Mouse (Mus musculus) lung, adult 18-20 months (tissue): ENCODE data around the gene Clca2.

Experiments
- DNase-seq, 2 experiments: peaks; one replicate each; pipeline ENCODE4 v3.0.0; 2022; ENCODE audit warnings: mixed read lengths in 2 of 2

Gene Clca2

DNA sequence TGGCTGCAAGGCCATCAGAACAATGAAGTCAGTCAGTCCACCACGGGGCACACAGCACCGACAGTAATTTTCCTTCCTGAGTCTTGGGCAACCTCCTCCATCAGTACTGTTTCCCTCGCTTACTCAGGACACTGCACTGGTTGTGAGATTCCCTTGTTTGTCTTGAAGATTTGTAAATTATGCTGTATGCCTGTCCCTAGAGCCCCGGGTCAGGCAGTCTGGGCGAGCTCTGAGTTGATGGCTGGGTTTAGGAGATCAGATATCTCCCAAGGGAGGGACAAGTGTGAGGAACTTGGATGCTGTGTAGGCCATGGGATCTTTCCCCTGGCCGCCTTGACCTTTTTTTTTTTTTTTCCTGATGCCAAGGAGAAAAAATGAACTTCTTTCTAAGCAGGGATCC is at the start of gene Clca2:
TSS of gene Clca2 (minus strand) at position 153 of the 400 bp plus-strand sequence.
- DNase-seq: no peak

DNA sequence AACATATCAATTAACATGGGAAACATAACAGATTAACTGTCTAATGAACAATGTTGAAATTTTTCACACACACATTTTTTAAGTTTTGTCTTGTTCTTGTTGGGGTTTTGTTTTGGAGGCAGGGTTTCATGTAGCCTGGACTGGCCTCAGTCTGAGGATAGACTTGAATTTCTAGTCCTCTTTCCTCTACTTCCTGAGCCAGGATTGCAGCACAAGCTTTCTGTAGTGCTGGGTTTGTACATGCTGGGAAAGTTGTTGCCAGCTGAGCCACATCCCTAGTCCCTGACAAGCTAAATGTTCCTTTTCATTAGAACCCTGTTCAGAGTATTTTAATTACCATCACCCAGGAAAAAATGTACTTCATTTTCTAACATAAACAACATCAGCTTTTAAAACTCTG is 48.7 kb upstream of the Clca2 start:
- DNase-seq: no peak

DNA sequence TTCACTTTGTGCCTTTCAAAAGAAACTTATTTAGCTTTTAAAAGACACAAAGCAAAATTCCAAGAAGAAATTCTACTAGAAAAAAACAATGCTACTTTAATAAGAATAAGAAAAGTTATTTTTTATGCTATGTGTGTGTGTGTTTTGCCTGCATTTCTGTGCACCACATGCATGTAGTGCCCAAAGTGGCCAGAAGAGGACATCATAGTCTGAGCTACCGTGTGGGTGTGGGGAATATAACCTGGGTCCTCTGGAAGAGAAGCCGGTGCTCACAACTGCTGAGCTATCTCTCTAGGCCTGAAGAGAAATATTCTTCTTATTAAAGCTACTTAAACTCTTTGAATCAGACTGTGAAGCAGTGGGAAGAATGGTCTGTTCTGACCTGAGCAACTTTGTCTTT is 48.2 kb upstream of the Clca2 start:
- no peak for DNase-seq

DNA sequence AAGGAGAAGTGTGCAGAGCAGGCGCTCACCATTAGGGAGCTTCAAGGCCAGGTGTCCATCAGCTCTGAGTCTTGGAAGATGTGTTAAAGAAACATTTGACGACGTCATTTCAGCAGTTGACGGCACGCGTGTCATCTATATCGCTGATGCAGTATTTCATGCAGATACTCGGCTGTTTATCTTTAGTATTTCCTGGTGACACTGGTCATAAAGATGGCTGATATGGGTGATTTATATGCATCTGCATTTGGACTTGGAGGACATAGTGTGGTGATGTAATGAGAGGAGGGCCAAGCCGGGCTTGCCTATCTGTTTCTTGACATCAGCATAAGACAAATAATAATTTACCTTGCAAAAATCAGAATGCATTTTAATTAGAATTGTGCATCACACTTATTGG is 47.6 kb upstream of the Clca2 start:
- no peak for DNase-seq

DNA sequence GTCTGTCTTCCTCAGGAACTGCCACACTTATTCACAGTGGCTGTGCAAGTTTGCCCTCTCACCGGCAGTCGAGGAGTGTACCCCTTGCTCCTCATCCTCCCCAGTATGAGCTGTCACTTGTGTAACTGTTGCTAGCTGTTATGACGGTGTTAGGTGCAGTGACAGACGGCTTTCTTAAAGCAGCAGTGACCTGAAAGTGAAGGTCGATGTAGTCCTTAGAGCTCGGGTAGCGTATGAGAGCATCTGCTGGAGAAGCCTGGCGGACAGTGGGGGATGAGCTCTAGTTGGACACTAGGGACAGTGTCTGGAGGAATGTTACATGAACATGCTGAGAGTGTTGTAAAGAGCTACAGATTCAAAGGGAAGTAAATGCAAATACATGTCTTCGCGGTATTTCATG is 44.6 kb upstream of the Clca2 start:
- no peak for DNase-seq

DNA sequence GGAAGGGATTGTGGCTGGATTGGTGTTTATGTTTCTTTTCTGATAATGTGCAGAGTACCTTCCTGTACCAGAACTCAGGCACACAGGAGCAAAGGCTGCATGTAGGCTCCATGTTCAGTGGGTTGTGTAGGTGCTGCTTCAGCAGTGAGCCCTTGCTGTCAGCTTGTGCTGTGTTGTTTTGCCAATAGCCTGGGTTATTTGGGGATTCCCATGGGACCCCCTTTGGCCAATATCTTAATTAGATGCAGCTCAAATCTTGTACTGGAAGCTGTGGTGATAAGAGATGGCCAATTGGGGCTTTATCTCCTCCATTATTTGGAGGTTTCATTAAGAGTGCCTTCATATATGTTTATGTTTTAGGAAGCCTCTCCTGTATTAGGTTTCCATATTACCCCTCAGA is 43.7 kb upstream of the Clca2 start:
- DNase-seq: no peak

DNA sequence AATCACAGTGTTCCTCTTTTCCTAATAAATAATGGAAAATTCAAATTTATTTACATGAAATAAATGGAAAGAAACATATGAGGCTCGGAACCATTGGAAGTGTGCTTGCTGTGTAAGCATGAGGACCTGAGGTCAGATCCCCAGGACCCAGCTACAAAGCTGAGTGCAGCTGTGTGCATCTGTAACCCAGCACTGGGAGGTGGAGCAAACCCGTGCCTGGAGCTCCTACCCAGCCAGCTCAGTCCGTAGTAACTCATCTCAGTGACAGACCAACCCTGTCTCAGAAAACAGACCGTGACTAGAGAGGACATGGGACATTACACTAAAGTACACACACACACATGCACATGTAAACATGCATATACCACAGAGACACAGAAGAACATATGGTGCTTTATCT is 41.0 kb upstream of the Clca2 start:
- no peak for DNase-seq

DNA sequence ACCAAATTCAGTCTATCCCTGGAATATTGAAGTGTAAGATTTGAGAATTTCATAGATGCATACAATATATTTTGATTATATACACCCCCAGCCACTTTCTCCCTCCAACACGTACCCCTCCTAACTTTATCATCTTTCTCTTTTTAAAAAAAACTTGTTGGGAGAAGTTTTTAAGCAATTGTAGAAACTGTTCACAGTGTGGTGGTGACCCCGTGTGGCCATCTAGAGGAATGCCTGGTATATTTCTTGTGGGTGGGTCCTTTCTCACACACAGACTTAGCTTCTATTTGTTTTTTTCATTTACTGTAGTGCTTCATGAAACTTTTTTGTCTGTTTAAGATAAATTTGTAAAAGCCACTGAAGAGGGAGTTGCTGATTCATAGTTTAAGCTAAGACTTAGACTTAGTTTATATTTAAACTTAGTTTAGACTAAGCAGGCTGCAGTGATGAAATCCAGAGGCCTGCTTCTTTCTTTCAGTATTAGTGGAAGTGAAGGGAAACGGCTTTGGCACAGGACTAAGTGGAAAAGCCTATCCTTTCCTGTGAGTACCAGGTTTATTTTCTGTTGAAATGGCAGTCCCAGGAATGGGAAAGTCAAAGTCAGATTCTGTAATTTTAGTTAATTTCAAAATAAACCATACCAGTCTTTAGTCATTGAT is 32.1 kb upstream of the Clca2 start:
- peak in 1 of 2 experiments; percentile 19 for DNase-seq

DNA sequence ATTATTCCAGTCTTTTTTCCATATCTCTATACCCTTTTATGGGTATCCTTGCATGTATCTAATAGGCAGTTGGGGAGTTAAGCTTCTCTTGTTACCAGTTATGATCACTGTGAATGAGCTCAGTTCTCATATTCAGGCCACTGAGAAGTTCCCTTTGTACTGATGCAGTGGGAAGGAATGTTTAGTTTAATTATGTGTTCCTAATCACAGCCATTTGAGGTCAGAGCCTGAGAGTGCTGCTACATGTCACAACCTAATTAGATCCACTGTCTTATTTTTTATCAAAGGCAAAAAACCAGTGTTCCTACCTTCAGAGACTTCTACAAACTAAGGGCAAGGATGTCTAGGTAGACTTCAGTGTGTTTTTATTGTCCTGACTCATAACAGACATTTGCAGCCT is 30.1 kb upstream of the Clca2 start:
- DNase-seq: no peak

DNA sequence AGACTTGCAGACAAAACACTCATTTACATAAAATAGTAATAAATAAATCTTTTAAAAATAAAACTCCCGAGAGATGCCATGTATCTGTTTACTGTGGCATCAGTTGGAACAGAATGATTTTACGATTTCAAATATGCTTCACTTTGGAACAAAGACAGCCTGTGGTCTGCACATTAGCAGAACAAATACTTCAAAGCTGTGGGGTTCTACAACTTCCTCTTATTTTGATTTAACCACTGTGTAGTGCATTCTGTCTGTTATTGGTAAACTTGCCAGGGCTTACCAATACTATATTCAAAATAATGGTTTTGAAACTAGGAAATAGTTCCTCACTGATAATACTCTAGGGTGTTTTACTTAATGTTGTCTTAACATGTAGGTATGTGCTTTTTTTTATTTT is 27.4 kb upstream of the Clca2 start:
- no peak for DNase-seq

DNA sequence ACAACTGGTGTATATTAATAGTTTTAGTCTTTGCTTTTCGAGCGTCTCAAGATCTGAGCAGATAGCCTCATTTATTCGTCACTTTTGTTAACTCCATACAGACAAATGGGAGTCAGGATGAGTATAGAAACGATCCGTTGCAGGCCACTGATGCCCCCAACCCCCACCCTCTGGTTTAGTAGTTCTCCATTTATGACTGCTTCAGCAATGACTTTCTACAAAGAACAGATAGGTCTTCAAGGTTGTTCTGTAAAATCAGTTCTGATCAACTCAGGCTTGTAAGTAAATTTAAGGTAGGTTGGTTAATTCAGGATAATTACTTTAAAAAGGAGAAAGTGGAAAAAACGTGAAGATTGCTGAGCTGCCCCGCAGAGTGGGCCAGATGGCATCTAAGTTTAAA is 20.2 kb upstream of the Clca2 start:
- no peak for DNase-seq

DNA sequence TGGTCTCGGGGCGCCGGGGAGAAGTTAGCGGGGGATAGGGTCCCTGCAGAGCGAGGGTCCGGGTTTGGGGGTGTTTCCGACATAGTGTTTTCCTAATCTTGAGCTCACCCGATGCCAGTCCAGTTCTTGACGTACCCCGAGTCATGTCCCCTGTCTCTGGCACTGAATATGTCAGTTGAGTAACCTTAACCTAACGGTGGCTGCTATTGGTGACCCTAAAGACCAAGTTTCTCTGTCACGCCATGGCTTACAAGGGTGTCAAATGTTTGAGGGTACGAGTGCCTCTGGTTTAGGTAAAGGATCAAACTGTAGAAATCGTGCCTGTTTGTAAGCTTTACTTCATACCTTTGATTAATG is 19.7 kb upstream of the Clca2 start:
- DNase-seq: no peak

DNA sequence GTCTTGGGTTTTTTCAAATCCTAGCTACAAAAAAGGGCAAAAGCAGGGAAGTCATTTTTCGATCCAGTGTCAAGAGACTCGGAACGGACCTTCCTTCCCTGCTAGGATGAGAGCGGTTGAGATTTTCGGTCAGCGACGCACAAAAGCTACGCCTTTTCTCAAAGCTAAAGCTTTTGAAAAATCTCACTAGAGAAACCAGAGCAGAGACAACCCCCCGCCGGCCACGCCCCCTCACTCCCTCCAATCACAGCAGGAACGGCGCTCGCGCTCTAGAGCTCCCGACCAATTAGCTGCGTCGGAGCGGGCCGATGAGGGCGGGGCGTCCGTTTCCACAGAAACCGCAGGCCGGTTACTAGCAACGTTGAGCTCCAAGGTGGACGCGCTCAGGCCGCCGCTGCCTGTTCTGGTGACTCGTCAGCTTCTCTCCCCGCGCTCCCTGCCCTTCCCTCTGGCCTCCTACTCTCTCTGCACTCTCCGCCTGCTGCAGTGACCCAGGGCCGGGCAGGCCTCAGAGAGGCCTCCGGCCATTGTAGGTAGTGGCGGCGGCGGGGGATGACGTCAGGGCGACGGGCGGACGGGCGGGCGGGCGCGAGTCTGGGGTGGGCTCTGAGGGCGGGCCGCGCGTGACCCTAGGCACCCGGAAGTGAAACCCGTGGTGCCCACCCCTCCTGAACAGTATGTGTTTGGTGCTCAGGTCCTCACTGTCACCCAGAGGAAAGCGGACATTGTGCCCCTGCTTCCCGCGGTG is 19.2 kb upstream of the Clca2 start, which contains the start of gene Odf2l:
TSS of gene Odf2l (plus strand) at position 335 of the 748 bp plus-strand sequence.
- peak; percentile 97 for DNase-seq

DNA sequence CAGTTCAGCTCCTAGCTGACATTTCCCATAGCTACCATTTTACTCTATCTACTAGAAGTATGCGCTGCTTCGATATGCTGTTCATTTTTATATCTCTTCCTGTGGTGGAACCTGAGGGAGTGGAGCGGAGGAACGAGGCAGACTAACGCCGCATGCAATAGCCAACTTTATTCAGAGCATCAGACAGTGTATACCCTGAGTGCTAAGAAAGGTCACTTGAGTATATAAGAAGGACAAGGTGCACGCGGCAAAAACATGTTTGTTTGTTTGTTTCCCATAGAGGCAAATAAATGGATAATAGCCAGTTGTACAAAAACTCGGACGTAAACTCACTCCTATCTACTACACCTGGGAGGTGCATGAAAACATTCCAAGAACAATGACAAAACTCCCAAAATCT is 18.4 kb upstream of the Clca2 start:
- DNase-seq: no peak

DNA sequence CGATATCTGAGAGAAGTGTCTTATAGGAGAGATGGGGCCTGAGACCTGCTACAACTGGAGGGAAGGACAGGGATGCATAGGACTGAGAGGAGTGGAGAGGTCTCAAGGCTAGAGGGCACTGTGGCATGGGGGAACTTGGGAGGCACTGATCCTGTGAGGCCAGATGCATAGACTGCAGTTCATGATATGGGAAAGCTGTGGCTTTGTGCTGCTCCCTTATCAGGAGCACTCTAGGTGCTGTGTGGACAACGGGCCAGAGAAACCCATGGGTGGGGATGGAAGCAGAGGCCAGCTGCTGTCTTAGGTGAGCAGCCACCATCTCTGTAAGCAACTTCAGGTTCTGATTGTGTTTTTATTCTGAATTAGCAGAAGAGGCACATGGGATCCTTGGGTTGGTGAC is 15.9 kb upstream of the Clca2 start:
- DNase-seq: no peak

DNA sequence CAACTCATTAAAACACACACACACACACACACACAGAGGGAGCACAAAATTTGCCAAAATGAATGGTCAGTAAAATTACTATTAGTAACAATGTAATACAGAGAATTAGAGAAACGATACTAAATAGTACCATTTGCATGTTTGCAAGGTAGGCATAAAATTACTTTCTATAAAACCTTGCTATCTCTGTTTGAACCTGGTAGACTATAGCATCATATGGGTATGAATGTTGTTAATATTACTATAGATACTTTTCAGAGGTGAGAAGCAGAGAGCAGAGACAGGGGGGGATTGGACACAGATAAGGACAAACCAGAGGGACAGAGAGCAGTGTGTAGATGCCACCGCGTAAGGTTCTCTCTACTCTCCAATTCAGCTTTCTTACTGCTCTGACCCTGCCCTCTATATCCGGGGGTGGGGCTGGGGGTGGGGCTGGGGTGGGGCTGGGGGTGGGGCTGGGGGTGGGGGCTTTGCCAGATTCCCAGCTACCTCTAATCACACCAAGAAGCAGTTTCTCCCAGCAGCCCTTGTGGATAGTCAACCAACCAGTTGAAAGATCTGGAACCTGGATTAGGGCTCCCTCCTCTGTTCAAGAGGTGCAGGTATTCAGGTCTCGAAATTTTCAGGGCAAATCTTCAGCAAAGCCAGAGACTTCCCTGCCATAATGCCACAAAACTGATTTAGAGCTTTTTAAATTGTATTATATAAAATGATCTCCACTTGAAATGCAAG is 6.7 kb upstream of the Clca2 start:
- DNase-seq: no peak

DNA sequence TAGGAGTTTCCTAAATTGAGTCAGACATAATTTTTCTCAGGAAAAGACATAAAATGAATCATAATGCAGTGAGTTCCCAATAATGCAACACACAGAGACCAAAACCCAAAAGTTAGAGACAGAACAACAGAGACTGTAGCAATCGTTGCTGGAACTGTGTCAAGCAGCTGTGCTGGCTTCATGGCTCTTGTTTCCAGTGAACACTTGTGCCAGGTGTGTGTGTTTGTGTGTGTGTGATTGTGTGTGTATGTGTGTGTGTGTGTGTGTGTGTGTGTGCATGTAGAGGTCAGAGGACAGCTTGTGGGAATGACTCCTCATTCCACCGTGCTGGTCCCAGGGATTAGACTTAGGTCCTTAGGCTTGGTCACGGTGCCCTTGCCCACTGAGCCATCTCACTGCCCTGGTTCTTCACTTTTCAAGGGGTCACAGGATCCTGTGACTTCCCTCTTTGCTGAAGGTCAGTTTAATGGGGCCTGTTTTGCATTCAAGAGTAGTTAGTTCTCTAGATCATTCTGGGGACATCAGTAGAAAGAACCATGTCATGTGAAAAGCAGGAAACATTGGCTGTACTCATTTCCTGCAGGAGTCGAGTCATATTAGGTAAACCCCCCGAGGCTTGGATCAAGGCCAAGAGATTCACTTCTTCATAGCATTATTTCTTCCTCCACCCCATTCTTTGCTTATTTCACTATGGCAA is 6.0 kb upstream of the Clca2 start:
- no peak for DNase-seq

DNA sequence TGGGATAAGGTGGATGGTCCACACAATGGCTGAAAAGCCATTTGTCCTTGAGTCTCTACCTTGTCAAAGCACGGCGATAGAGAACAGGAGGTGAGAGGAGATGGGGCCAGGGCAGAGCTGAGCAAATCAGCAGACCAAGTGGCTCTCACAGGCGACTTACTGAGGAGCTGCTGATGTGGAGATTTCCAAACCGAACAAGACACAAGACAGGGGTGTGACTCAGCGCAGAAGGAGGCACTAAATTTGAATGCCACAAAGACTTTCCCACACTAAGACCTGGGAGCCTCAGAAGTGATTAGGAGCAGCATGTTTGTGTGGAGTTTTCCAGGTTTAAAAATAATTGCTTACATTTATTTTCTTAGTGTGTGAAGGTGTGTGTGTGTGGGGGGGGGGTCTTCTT is 4.5 kb upstream of the Clca2 start:
- no peak for DNase-seq

DNA sequence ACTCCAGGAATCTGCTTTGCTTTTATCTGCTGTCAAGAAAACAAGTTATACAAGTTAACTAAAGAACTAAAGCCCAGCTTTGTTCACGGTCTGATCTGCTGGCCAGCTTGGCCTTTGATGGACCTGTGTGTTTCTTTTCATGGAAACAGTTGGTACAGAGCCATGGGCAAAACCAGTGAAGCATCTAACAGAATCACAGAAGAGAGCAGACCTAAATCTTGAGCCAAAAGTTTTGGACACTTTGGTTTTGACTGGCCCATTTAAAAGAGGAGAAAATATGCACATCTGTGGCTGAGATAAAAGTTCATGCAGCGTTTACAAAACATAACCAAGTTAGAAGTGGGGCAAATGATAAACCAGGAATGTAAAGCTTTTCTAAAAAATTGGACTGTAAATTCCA is 4.1 kb upstream of the Clca2 start:
- DNase-seq: no peak

DNA sequence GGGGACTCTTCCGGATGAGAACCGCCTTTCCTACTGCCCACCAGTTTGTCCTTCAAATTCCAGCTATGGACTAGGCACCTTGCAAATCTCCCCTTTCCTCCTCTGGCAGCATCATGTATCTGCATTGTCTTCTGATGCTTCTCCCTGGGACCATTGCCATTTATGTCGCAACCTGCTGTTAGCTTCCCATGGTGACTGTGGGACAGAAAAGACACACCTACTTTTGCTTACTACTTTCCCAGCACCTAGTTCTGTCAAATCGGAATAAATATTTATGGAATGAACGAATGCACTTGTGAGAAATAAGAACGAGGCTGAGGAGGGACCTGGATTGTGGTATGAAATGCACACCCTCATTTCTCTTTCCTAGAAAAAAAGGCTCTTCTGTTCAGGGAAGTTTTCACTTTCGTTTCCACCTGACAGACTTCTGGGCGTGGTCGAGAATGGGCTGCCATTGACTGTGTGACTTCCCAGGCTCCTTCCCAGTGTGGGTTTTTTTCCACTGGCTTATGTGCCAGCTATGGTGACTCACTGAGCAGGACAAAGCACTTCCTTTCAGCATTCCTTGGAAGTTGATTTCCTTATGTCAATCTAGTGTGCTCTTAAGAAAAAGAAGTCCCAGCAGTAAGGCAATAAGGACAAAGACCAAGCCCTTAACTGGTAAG is 2.8 kb upstream of the Clca2 start:
- DNase-seq: peak; percentile 60 to 72

DNA sequence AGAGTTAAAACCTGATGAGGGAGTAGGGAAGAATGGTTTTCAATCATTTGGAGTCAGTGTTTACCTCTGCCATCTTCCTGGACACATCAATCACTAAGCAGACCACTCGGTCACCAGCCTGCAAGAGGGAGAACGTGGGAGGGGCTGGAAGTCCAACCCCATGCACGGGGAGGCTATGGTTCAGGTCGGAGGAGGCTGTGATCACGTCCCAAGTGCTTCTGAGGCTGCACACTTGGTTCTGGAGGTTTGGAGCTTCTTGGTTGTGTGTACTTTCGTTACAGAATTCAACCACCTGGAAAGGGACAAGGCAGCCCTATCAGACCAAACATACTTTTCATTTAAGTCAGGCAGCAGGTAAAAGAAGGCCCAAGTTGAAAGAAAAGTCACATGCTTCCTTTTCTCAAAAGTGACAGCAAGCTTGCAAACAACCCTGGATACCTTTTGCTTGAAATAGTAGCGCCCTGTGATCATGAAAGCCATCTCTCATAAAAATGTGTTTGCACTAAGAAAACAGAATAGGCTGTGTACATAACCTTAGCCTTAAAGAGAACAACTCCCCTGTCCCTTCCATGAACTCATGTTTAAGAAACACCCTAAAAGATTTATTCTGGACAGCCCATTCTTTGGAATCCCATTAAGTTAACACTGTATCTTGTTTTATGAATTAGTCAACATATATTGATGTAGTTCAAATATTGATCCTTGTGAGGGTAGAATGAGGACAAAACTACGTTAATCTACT is 11.2 kb downstream of the Clca2 start:
- DNase-seq: no peak

DNA sequence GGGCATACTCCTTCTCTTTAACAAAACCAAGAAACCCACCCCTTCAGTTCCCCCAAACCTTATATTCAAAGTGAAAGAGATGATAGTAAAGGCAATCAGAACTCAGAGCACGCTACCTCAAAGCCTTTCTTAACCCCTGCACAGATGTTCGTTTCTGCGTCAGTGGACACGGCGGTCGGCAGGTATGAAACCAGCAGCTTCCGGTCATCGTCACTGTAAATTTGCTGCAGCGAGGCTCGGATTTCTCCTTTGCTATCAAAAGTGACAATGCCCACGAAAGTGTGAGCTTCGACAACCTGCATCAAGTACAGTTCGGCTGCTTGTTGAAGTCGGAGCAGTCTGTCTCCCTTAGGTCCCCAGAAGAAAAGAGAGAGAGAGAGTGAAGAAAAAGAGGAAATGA is 13.1 kb downstream of the Clca2 start:
- DNase-seq: no peak
